Mouse (Mus musculus): ENCODE results near the gene Skida1.

The Skida1 gene

GRCm38 (mm10) chr2:18040347-18041160 lies 8.3 kb downstream of the Skida1 start:
- DNase-seq (ENCODE audit: extremely low spot score, low read depth, low spot score) = no peak

GRCm38 (mm10) chr2:18039566-18040290 lies 9.1 kb downstream of the Skida1 start:
- no peak for DNase-seq (ENCODE audit: extremely low spot score, low read depth, low spot score)

- DNase-seq (ENCODE audit: extremely low spot score, low read depth, low spot score) = no peak
Measured at GRCm38 (mm10) chr2:18038895-18039371, 9.9 kb downstream of the Skida1 start.

- no peak for DNase-seq (ENCODE audit: extremely low spot score, low read depth, low spot score)
Measured at GRCm38 (mm10) chr2:18038141-18038752, 10.6 kb downstream of the Skida1 start.

- DNase-seq (ENCODE audit: extremely low spot score, low read depth, low spot score) = no peak
Measured at GRCm38 (mm10) chr2:18037491-18037890, 11.4 kb downstream of the Skida1 start, which contains the start of gene A930004D18Rik. Gene A930004D18Rik, minus strand, starts transcription at chr2:18037737.

GRCm38 (mm10) chr2:18034371-18035250 lies 14.2 kb downstream of the Skida1 start:
- no peak for DNase-seq (ENCODE audit: extremely low spot score, low read depth, low spot score)

- no peak for DNase-seq (ENCODE audit: extremely low spot score, low read depth, low spot score)
Measured at GRCm38 (mm10) chr2:18033166-18034108, 15.4 kb downstream of the Skida1 start.

- no peak for DNase-seq (ENCODE audit: extremely low spot score, low read depth, low spot score)
Measured at GRCm38 (mm10) chr2:18032538-18032895, 16.3 kb downstream of the Skida1 start.

- DNase-seq (ENCODE audit: extremely low spot score, low read depth, low spot score) = no peak
Measured at GRCm38 (mm10) chr2:18031831-18032537, 16.9 kb downstream of the Skida1 start.

GRCm38 (mm10) chr2:18031271-18031821 lies 17.5 kb downstream of the Skida1 start:
- DNase-seq (ENCODE audit: extremely low spot score, low read depth, low spot score) = no peak

GRCm38 (mm10) chr2:18030581-18030980 lies 18.3 kb downstream of the Skida1 start:
- DNase-seq (ENCODE audit: extremely low spot score, low read depth, low spot score) = no peak

- DNase-seq (ENCODE audit: extremely low spot score, low read depth, low spot score) = no peak
Measured at GRCm38 (mm10) chr2:18029656-18030055, 19.2 kb downstream of the Skida1 start.

- no peak for DNase-seq (ENCODE audit: extremely low spot score, low read depth, low spot score)
Measured at GRCm38 (mm10) chr2:18028140-18029021, 20.5 kb downstream of the Skida1 start.

- peak; percentile 94 for DNase-seq (ENCODE audit: extremely low spot score, low read depth, low spot score)
Measured at GRCm38 (mm10) chr2:18027448-18028139, 21.3 kb downstream of the Skida1 start.

GRCm38 (mm10) chr2:18026116-18026947 lies 22.5 kb downstream of the Skida1 start:
- no peak for DNase-seq (ENCODE audit: extremely low spot score, low read depth, low spot score)

GRCm38 (mm10) chr2:18025781-18026115 lies 23.1 kb downstream of the Skida1 start:
- no peak for DNase-seq (ENCODE audit: extremely low spot score, low read depth, low spot score)

All from hindlimb bud, embryonic 11.5 days (tissue).